Mouse (Mus musculus) ES-E14 (cell line): ENCODE results near the gene Csgalnact2.

Experiments used
- CHD2 ChIP-seq: IDR thresholded peaks from 2 replicates; pipeline ENCODE4 v1.6.1; 2014; ENCODE audit warnings: mild to moderate bottlenecking, low read depth, low read length, inconsistent platforms
- HCFC1 ChIP-seq: IDR thresholded peaks from 2 replicates; pipeline ENCODE4 v1.6.1; 2012; ENCODE audit warnings: low read length, inconsistent platforms, borderline replicate concordance; ENCODE audit not compliant: insufficient read depth
- MAFK ChIP-seq: IDR thresholded peaks from 2 replicates; pipeline ENCODE4 v1.6.1; 2014; ENCODE audit warnings: mild to moderate bottlenecking, low read depth, low read length, inconsistent platforms; ENCODE audit not compliant: insufficient read depth
- ZC3H11A ChIP-seq: IDR thresholded peaks from 2 replicates; pipeline ENCODE4 v1.6.1; 2012; ENCODE audit warnings: low read depth, mild to moderate bottlenecking, inconsistent platforms, low read length, borderline replicate concordance

DNA sequence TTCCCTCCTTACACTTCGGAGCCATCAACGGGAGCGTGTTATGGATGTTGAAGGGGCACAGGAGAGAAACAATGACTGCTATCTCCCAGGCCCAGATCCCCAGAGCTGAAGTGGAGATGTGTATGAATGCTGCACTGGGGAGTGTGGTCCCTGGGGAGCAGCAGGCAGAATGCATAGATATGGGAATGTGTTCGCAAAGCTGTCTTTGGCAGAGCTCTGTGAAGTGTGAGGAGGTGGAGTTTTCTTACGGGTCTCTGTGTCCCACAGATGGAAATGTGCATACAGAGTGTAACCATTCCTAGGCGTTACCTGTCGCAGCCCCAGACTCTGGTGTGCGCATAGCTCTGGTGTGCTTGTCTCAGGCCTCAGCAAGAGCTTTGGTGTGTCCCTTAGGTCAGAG is 62.2 kb downstream of the Csgalnact2 start:
- no peak for TF ChIP-seq MAFK
- no peak for TF ChIP-seq HCFC1
- no peak for TF ChIP-seq CHD2
- TF ChIP-seq ZC3H11A: no peak
